Mouse (Mus musculus): Measurements from ENCODE around the gene F10. TPM values are rescaled to one million over a fixed set of nuclear protein-coding genes. Genes with fewer than 3 reads are reported as not detected.
"Not testable (repeated sequence)": the region's sequence is repeated elsewhere in the genome, so short reads cannot be mapped to it uniquely, and the experiment has no call there.

The F10 gene
- polyA plus RNA-seq, 1 experiment from 2014 or later: 0.69 TPM

DNA sequence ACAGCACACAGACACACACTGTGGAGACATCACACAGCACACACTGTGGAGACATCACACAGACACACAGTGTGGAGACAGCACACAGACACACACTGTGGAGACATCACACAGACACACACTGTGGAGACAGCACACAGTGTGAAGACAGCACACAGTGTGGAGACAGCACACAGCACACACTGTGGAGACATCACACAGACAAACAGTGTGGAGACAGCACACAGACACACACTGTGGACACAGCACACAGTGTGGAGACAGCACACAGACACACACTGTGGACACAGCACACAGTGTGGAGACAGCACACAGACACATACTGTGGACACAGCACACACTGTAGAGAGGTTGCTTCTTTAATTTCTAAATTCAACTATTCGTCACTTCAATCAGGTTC is 38.5 kb downstream of the F10 start:
- H3K36me3 ChIP-seq (ENCODE audit: control insufficient read depth, insufficient read depth, low read length): not testable (repeated sequence)

DNA sequence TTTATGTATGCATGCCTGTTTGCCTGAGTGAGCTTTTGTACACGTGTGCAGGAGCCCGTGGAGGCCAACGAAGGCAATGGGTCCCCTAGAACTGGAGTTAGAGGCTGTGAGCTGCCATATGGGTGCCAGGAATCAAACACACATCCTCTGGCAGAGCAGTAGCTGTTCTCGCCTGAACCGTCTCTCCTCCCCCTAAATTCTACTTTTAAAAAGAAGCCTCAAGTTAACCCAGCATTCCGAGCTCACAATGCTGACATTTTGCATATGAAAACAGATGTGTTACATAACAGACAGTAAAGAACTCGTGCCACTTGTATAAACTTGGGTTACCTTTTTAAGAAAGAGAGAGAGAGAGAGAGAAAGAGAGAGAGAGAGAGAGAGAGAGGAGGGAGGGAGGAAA is 40.4 kb downstream of the F10 start:
- 89% methylated on average over 7 of the region's 7 CpGs for WGBS
- Histone ChIP-seq H3K4me2 (ENCODE audit: low read depth) (no peak overlapping the region), H3K36me3 (ENCODE audit: control insufficient read depth, insufficient read depth, low read length) (peaks cover 16% of the 10 kb centered on the region), H3K9ac (ENCODE audit: low read length) (no peak overlapping the region), H3K27ac (ENCODE audit: low read depth, low read length) (no peak overlapping the region), H3K27me3 (ENCODE audit: control insufficient read depth, insufficient read depth, low read length) (no peaks in the 10 kb centered on the region), H3K4me3 (ENCODE audit: low read depth, low read length) (no peak overlapping the region), H3K4me1 (ENCODE audit: control insufficient read depth, insufficient read depth, low read length) (no peaks in the 10 kb centered on the region), H3K9me3 (ENCODE audit: control insufficient read depth, low read length) (no peaks in the 10 kb centered on the region)
- ATAC-seq (ENCODE audit: insufficient read depth, low FRiP score, low TSS enrichment) (no peak), DNase-seq (ENCODE audit: low spot score) (no peak)

More for the DNA sequence above, 38.5 kb downstream of the F10 start:
- 88% methylated on average over 1 of the region's 1 CpGs for WGBS
- H3K4me1 ChIP-seq (ENCODE audit: control insufficient read depth, insufficient read depth, low read length); DNase-seq (ENCODE audit: low spot score); H3K4me2 ChIP-seq (ENCODE audit: low read depth); H3K27ac ChIP-seq (ENCODE audit: low read depth, low read length); H3K9ac ChIP-seq (ENCODE audit: low read length); H3K27me3 ChIP-seq (ENCODE audit: control insufficient read depth, insufficient read depth, low read length); H3K4me3 ChIP-seq (ENCODE audit: low read depth, low read length); ATAC-seq (ENCODE audit: insufficient read depth, low FRiP score, low TSS enrichment); H3K9me3 ChIP-seq (ENCODE audit: control insufficient read depth, low read length): not testable (repeated sequence)

DNA sequence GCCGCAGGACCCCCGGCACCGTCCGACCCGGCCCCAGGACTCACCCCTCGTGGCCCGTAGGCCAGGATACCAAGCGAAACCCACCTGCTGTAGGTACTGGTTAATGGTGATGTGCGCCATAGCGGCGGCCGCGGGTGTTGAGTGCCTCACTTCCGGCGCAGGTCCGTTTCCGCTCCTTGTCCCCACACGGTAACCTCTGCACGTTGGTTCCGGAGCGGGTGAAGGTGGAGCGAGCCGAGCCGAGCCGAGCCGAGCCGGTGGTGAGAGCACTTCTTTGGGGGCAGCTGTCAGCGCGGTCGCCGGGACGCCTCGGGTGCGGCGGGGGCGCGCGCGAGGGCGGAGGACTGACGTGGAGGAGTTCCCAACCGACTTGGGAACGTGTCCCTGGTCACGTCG is 67.6 kb downstream of the F10 start:
- ATAC-seq (ENCODE audit: insufficient read depth, low FRiP score, low TSS enrichment) (peak; percentile 78), DNase-seq (ENCODE audit: low spot score) (peak; percentile 91)
- 0% methylated on average over 45 of the region's 45 CpGs for WGBS
- Histone ChIP-seq H3K4me1 (ENCODE audit: control insufficient read depth, insufficient read depth, low read length) (peaks cover 12% of the 10 kb centered on the region), H3K9me3 (ENCODE audit: control insufficient read depth, low read length) (no peaks in the 10 kb centered on the region), H3K4me2 (ENCODE audit: low read depth) (peak overlapping the region; percentile 89), H3K27ac (ENCODE audit: low read depth, low read length) (peak overlapping the region; percentile 56), H3K27me3 (ENCODE audit: control insufficient read depth, insufficient read depth, low read length) (no peaks in the 10 kb centered on the region), H3K36me3 (ENCODE audit: control insufficient read depth, insufficient read depth, low read length) (no peaks in the 10 kb centered on the region), H3K9ac (ENCODE audit: low read length) (peak overlapping the region; percentile 86), H3K4me3 (ENCODE audit: low read depth, low read length) (peak overlapping the region; percentile 97)

DNA sequence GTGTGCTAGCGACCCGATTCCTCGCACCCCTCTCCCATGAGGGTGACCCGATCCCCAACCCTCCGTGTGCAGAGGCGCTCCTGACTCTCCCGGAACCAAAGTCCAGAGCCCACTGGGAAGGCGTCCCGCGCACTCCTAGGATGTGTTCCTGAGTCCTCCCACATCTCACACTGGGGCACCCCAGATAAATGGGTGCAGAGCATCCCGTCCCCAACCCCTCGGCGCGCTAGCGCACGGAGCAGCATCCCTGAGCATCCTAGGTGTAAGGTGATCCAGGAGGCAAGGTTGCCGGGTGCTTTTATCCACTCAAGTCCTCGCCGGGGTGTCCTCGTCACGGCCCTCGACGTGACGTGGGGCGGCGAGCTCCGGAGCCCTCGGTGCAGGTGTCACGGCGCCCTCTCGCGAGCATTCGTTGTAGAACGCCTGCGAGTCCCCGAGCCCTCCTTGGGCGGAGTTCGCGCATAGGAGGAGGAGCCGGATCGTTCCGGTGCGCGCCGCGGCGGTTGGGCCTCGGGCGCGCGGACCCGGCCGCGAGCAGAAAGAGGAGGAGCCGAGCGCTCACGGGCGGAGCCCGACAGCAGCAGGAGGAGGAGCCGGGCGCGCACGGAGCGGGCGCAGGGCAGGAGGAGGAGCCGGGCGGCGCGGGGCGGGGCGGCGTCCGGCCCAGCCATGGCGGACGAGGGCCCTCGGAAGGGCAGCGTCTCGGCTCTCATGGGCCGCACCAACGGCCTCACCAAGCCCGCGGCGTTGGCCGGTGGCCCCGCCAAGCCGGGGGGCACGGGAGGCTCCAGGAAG is 68.2 kb downstream of the F10 start, which contains the start of the genes Pcid2 and Cul4a:
Gene Pcid2, minus strand, starts transcription at position 373 of the 795 bp plus-strand sequence.
Gene Cul4a, plus strand, starts transcription at position 535 of the 795 bp plus-strand sequence.
- under 1% methylated on average over 79 of the region's 87 CpGs for WGBS
- peak within 1 kb of the TSS; percentile 56 for H3K27ac ChIP-seq (ENCODE audit: low read depth, low read length)
- peak within 1 kb of the TSS; percentile 98 for H3K4me2 ChIP-seq (ENCODE audit: low read depth)
- ATAC-seq (ENCODE audit: insufficient read depth, low FRiP score, low TSS enrichment) (peak; percentile 93), DNase-seq (ENCODE audit: low spot score) (peak; percentile 99)
- peak within 1 kb of the TSS; percentile 97 for H3K4me3 ChIP-seq (ENCODE audit: low read depth, low read length)
- no peaks in the 10 kb centered on the region for H3K27me3 ChIP-seq (ENCODE audit: control insufficient read depth, insufficient read depth, low read length)
- H3K9me3 ChIP-seq (ENCODE audit: control insufficient read depth, low read length): no peaks in the 10 kb centered on the region
- no peaks in the 10 kb centered on the region for H3K36me3 ChIP-seq (ENCODE audit: control insufficient read depth, insufficient read depth, low read length)
- peak within 1 kb of the TSS; percentile 93 for H3K9ac ChIP-seq (ENCODE audit: low read length)
- H3K4me1 ChIP-seq (ENCODE audit: control insufficient read depth, insufficient read depth, low read length): peaks cover 12% of the 10 kb centered on the region

DNA sequence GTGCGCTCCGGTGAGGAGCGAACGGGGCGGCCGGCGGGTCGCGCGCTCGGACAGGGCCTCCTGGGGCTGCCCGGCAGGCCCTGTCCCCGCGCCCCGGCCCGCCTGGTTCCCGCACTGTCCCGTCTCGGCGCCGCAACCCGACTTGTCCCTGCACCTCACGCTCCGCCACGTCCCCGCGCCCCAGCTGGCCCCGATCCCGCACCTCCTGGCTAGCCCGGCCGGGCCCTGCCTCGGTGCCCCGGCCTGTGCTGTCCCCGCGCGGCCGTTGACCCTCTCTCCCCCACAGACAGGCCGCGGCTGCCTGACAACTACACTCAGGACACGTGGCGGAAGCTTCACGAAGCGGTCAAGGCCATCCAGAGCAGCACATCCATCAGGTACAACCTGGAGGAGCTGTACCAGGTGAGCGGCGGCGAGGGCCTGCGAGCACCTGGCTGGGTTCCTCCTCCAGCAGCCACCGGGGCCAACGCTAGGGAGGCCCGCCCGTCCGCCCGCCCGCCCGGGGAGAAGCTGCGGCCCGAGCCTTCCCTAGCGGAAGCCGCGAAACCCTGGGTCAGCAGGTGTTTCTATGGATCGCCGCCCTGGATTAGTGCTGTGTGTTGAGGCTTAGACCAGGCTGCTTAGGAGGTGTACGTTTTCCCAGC is 68.9 kb downstream of the F10 start:
- Histone ChIP-seq H3K36me3 (ENCODE audit: control insufficient read depth, insufficient read depth, low read length) (no peaks in the 10 kb centered on the region), H3K9ac (ENCODE audit: low read length) (peak overlapping the region; percentile 93), H3K27me3 (ENCODE audit: control insufficient read depth, insufficient read depth, low read length) (no peaks in the 10 kb centered on the region), H3K4me3 (ENCODE audit: low read depth, low read length) (peak overlapping the region; percentile 97), H3K4me2 (ENCODE audit: low read depth) (peak overlapping the region; percentile 98), H3K27ac (ENCODE audit: low read depth, low read length) (0 out of 2 replicates have a peak overlapping the region, but pooled peaks have one; percentile 53), H3K4me1 (ENCODE audit: control insufficient read depth, insufficient read depth, low read length) (peaks cover 14% of the 10 kb centered on the region), H3K9me3 (ENCODE audit: control insufficient read depth, low read length) (no peaks in the 10 kb centered on the region)
- ATAC-seq (ENCODE audit: insufficient read depth, low FRiP score, low TSS enrichment) (peak; percentile 68), DNase-seq (ENCODE audit: low spot score) (no peak)
- WGBS: under 1% methylated on average over 50 of the region's 63 CpGs

Other genes starting within 250 kb of the F10 start
- 46.3 and 58.7 TPM in 2 replicates for gene Mcf2l, start 163.5 kb upstream of the F10 start, polyA plus RNA-seq (2014; fragmentation: Nextera tagmentation; extraction: Ambion mirVana)
- gene F7, start 11.3 kb upstream of the F10 start, polyA plus RNA-seq (2014; fragmentation: Nextera tagmentation; extraction: Ambion mirVana): not detected in 2 replicates
- 0.09 and 0.18 TPM in 2 replicates for gene Proz, start 23.6 kb downstream of the F10 start, polyA plus RNA-seq (2014; fragmentation: Nextera tagmentation; extraction: Ambion mirVana)
- 52.9 and 53.4 TPM in 2 replicates for gene Pcid2, start 68.2 kb downstream of the F10 start, polyA plus RNA-seq (2014; fragmentation: Nextera tagmentation; extraction: Ambion mirVana)
- gene Cul4a, start 68.3 kb downstream of the F10 start, polyA plus RNA-seq (2014; fragmentation: Nextera tagmentation; extraction: Ambion mirVana): 90.2 and 99.5 TPM in 2 replicates
- 258 and 279 TPM in 2 replicates for gene Lamp1, start 121.9 kb downstream of the F10 start, polyA plus RNA-seq (2014; fragmentation: Nextera tagmentation; extraction: Ambion mirVana)
- 13.5 and 13.8 TPM in 2 replicates for gene Grtp1, start 163.3 kb downstream of the F10 start, polyA plus RNA-seq (2014; fragmentation: Nextera tagmentation; extraction: Ambion mirVana)
- gene Adprhl1, start 216.9 kb downstream of the F10 start, polyA plus RNA-seq (2014; fragmentation: Nextera tagmentation; extraction: Ambion mirVana): 0.57 and 0.61 TPM in 2 replicates

Data from neural tube, embryonic 11.5 days (tissue).